Mouse (Mus musculus) heart, embryonic 16.5 days (tissue): ENCODE results near the gene Gm20388. TPM values are rescaled to one million over a fixed set of nuclear protein-coding genes. Genes with fewer than 3 reads are reported as not detected.
A peak's percentile ranks its signal among the peaks of the same experiment; 100 is the strongest.

Experiments
- ATAC-seq: fragments of 200-750 bp; cut with Nextera tagmentation; replicated peaks from 2 replicates; pipeline ENCODE4 v1.8.0; 2017; ENCODE audit warnings: moderate number of reproducible peaks; ENCODE audit not compliant: insufficient read depth, low FRiP score; ENCODE audit errors: extremely low read depth
- H3K27ac ChIP-seq: fragments of 300-500 bp; sonication (generic); 2 replicates; pipeline ENCODE4 v1.5.1; 2014; ENCODE audit warnings: mild to moderate bottlenecking, low read length, control low read depth, moderate library complexity
- H3K27me3 ChIP-seq: fragments of 300-500 bp; sonication (generic); 2 replicates; pipeline ENCODE4 v1.6.1; 2014; ENCODE audit warnings: low read length, mixed read lengths; ENCODE audit not compliant: control insufficient read depth, insufficient read depth
- H3K36me3 ChIP-seq: fragments of 300-500 bp; sonication (generic); 2 replicates; pipeline ENCODE4 v1.6.1; 2014; ENCODE audit not compliant: control insufficient read depth, insufficient read depth
- H3K4me1 ChIP-seq: fragments of 300-500 bp; sonication (generic); 2 replicates; pipeline ENCODE4 v1.6.1; 2014; ENCODE audit warnings: low read length, mixed read lengths; ENCODE audit not compliant: control insufficient read depth, insufficient read depth
- H3K4me2 ChIP-seq: fragments of 300-500 bp; sonication (generic); 2 replicates; pipeline ENCODE4 v1.6.1; 2014; ENCODE audit warnings: low read depth, mild to moderate bottlenecking, control low read depth, low read length
- H3K4me3 ChIP-seq: fragments of 300-500 bp; sonication (generic); 2 replicates; pipeline ENCODE4 v1.5.1; 2014; ENCODE audit warnings: mild to moderate bottlenecking, control low read depth, low read length
- H3K9ac ChIP-seq: fragments of 300-500 bp; sonication (generic); 2 replicates; pipeline ENCODE4 v1.6.1; 2014; ENCODE audit warnings: low read length, control low read depth
- H3K9me3 ChIP-seq: fragments of 300-500 bp; sonication (generic); replicated peaks from 2 replicates; pipeline ENCODE4 v1.6.1; 2016; ENCODE audit warnings: low read length; ENCODE audit not compliant: control insufficient read depth
- WGBS: fragments of 180-500 bp; shearing (Covaris S2); extraction: QIAGEN DNeasy Blood & Tissue Kit; methylation state at CpG from one replicate; pipeline ENCODE4 v1.1.7; 2014; 5-methylcytosine and 5-hydroxymethylcytosine counted together
- polyA plus RNA-seq: library from polyadenylated mRNA; unstranded; fragments of >200 nt; fragmentation: Nextera tagmentation; extraction: Ambion mirVana; gene quantifications from 2 replicates; pipeline ENCODE4 v1.2.1, GENCODE M21; 2015

Gene Gm20388
- polyA plus RNA-seq, 1 experiment from 2014 or later, result 4.5 TPM

DNA sequence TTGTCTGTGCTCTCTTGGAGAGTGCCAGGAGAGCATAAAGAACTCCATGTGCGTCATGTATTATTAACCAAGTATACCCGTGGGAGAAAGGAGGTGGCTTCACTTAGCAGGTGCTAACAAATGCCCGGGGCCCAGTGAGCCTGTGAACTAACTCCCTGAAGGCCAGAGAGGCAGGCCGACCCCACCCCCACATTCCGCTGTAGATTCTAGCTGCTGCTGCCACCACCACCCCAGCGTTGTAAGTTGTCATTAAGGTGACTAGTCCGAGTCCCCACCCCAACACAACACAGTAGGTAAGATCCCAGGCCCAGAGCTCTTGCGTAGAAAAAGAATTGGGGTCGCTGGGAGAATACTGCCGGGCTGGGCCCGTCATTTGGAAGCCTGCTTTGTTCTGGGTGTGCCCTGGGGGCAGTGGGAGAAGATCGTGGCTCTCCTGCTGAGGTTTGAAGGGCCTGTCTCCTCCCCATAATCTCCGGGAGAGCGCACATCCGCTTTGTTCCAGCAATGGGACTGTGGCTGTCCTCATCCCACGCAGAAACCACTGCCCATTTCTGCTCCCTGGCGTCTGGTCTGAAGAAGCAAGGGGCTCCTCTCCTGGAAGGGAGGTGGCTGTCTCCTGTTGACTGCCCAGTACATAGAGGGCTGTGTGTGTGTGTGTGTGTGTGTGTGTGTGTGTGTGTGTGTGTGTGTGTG is 1214.1 kb downstream of the Gm20388 start:
- Histone ChIP-seq H3K36me3 (no peaks in the 10 kb centered on the region), H3K4me3 (no peak overlapping the region; the same call in 1 of the 2 replicates), H3K9ac (no peak overlapping the region), H3K4me1 (peaks cover 8% of the 10 kb centered on the region; the same call in 1 of the 2 replicates), H3K4me2 (peak overlapping the region; percentile 65), H3K9me3 (no peaks in the 10 kb centered on the region), H3K27me3 (peaks cover 93% of the 10 kb centered on the region), H3K27ac (peak overlapping the region; percentile 70)
- ATAC-seq, result peak; percentile 15; the same call in 1 of the 2 replicates
- 8% methylated on average over 17 of the region's 17 CpGs for WGBS

DNA sequence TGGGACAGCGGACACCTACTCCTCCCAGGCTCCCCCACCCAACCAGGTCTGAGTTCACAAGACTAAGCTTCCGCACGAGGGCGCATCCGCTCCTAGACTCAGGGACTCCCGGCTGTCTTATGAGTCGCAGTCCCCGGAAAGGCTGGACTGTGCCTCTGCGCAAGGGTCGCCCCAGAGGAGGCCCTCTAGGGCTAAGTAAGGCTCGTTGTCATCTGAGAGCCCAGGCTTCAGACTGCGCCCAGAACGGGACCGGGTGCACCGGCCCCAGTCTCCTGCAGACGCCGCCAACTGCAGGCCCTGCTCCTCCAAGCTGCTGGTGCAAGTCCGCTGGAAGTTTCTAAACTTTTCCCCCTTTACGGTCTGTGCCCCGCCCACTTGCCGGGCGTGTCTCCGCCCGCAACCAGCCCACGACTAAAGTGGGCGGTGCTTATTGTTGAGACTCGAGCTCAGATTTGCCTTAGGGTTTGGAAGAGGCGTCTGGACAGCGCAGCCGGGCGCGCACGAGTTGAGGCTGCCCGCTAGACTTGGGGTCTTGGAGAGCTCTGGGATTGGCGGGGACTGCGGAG is 1214.8 kb downstream of the Gm20388 start:
- Histone ChIP-seq H3K4me2 (peak overlapping the region; percentile 65), H3K9ac (peak overlapping the region; percentile 59), H3K36me3 (no peaks in the 10 kb centered on the region), H3K9me3 (no peaks in the 10 kb centered on the region), H3K27ac (peak overlapping the region; percentile 70), H3K4me1 (peaks cover 8% of the 10 kb centered on the region; the same call in 1 of the 2 replicates), H3K4me3 (peak overlapping the region; percentile 46), H3K27me3 (peaks cover 93% of the 10 kb centered on the region)
- peak; percentile 80 for ATAC-seq
- WGBS, result under 1% methylated on average over 35 of the region's 36 CpGs

DNA sequence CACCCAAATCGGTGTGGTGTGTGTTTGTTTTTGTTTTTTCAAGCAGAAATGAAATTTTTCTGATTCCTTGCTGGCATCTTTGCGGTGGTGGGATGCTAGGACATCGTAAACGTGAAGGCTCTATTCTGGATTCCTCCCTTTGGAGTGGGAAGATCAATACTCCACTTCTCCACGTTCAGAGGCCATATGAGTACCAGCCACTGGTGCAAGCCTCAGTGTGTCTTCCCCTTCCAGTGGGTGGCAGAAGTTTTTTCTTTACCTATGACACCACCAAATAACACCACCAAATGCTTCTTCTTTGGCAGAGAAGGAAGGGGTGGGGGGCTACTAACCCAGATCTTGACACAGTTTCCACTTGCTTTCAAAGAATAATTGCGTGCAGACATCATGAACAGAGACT is 1215.5 kb downstream of the Gm20388 start:
- 22% methylated on average over 6 of the region's 6 CpGs for WGBS
- Histone ChIP-seq H3K27ac (no peak overlapping the region), H3K9ac (no peak overlapping the region), H3K4me1 (peaks cover 8% of the 10 kb centered on the region; the same call in 1 of the 2 replicates), H3K36me3 (no peaks in the 10 kb centered on the region), H3K4me2 (peak overlapping the region; percentile 65; the same call in 1 of the 2 replicates), H3K9me3 (no peaks in the 10 kb centered on the region), H3K4me3 (peak overlapping the region; percentile 46; the same call in 1 of the 2 replicates), H3K27me3 (peaks cover 93% of the 10 kb centered on the region)
- no peak for ATAC-seq

DNA sequence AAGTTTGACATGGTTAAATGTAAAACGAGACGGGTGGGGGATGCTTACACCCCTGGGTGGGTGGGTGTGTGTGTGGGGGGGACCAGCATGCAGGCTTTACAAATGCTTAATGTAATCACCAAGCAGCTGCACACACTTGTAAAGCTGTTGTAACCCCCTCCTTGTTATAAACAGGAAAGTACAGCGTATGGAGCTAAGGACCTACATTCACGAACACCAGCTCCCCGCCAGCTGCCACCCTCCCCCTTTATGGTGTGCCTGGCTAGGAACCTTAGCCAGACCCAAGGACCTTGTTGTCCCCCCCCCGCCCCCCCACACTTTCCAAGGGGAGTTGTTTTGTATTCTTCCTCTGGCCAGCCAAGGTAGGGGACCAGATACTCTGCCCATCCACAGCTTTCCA is 1216.1 kb downstream of the Gm20388 start:
- Histone ChIP-seq H3K27me3 (peaks cover 89% of the 10 kb centered on the region), H3K4me2 (no peak overlapping the region), H3K36me3 (no peaks in the 10 kb centered on the region), H3K4me1 (peaks cover 8% of the 10 kb centered on the region; the same call in 1 of the 2 replicates), H3K9ac (no peak overlapping the region), H3K27ac (no peak overlapping the region), H3K4me3 (no peak overlapping the region), H3K9me3 (no peaks in the 10 kb centered on the region)
- WGBS, result 21% methylated on average over 6 of the region's 6 CpGs
- ATAC-seq, result no peak

DNA sequence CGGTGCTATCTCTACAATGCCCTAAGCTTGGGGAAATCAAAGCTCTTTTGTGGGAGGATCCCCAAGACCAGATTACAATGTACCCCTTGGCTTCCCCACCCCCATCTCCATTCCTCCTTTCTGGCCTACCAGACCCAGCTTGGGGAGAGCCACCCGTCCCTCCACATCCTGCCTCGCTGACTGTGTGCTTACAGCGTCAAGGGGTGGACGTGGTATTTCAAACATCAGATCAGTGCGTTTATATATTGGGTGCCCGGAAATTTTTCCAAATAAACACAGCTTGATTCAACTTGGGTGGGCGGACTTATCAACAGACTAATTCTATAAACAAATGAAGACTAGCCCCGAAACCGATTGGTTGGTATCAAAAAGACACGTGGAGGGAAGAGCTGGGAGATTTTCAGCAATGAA is 1216.7 kb downstream of the Gm20388 start:
- no peak overlapping the region for H3K9ac ChIP-seq
- H3K36me3 ChIP-seq, result no peaks in the 10 kb centered on the region
- 18% methylated on average over 11 of the region's 11 CpGs for WGBS
- no peaks in the 10 kb centered on the region for H3K9me3 ChIP-seq
- ATAC-seq, result no peak
- H3K27me3 ChIP-seq, result peaks cover 87% of the 10 kb centered on the region
- peaks cover 8% of the 10 kb centered on the region; the same call in 1 of the 2 replicates for H3K4me1 ChIP-seq
- no peak overlapping the region for H3K4me2 ChIP-seq
- no peak overlapping the region for H3K27ac ChIP-seq
- no peak overlapping the region for H3K4me3 ChIP-seq

DNA sequence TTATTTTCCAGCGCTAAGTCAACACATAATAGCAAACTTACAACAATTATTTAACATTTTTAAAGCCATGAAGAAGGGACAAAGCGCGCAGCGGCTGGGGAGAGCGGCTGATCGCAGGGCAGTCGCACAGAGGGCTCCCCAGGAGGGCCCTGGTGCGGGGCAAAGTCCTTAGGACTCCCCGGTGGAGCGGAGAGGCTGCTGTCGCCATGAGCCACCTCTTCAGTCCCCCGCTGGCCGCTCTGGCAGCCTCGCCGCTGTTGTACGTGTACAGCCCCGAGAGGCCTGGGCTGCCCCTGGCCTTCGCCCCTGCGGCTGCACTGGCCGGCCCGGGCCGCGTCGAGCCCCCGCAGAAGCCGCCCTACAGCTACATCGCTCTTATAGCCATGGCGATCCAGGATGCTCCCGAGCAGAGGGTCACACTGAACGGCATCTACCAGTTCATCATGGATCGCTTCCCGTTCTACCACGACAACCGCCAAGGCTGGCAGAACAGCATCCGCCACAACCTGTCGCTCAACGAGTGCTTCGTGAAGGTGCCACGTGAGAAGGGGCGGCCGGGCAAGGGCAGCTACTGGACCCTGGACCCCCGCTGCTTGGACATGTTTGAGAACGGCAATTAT is 1217.2 kb downstream of the Gm20388 start, which contains the start of gene Foxl1:
Foxl1 (plus strand) TSS at position 185 of the 620 bp plus-strand sequence.
- H3K4me2 ChIP-seq, result peak within 1 kb of the TSS; percentile 54
- no peak for ATAC-seq
- H3K27me3 ChIP-seq, result peaks cover 81% of the 10 kb centered on the region
- H3K9ac ChIP-seq, result 0 out of 2 replicates have a peak within 1 kb of the TSS, but pooled peaks have one; percentile 45
- H3K4me3 ChIP-seq, result peak within 1 kb of the TSS; percentile 33
- peaks cover 8% of the 10 kb centered on the region; the same call in 1 of the 2 replicates for H3K4me1 ChIP-seq
- H3K27ac ChIP-seq, result no peak within 1 kb of the TSS
- no peaks in the 10 kb centered on the region for H3K9me3 ChIP-seq
- no peaks in the 10 kb centered on the region for H3K36me3 ChIP-seq
- WGBS, result 10% methylated on average over 42 of the region's 43 CpGs

DNA sequence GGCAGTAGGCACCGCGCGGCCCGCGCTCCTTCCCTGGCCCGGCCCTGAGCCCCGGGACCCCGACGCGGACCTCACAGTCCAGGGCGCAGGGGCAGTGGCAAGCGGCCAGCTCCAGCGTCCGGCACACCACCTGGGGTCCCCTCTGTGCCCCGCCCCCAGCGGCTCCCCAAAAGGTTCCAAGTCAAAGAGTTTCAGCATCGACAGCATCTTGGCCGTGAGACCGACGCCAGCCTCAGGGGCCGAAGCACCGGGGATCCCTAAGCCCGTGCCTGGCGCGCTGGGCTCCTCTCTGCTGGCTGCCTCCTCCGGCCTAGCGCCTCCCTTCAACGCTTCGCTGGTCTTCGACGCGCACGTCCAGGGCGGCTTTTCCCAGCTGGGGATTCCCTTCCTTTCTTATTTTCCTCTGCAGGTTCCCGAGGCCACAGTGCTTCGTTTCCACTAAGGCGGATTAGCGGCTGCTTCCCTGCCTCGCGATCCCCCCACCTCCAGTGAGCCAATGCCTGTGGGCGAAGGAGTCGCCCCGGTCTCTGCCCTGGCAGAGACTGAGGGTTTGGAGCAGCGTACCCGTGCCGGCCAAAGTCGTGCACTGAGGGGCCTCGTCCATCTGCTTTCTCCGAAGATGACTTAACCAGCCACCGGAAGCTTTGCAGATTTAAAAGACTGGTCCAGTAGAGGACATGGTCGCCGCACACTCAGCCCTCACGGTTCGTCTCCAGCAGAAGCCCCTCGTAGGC is 1218.1 kb downstream of the Gm20388 start:
- no peaks in the 10 kb centered on the region for H3K36me3 ChIP-seq
- H3K27me3 ChIP-seq, result peaks cover 73% of the 10 kb centered on the region
- peak overlapping the region; percentile 54 for H3K4me2 ChIP-seq
- 0 out of 2 replicates have a peak overlapping the region, but pooled peaks have one; percentile 36 for H3K9ac ChIP-seq
- no peak overlapping the region for H3K27ac ChIP-seq
- no peak for ATAC-seq
- H3K9me3 ChIP-seq, result no peaks in the 10 kb centered on the region
- peaks cover 8% of the 10 kb centered on the region; the same call in 1 of the 2 replicates for H3K4me1 ChIP-seq
- H3K4me3 ChIP-seq, result peak overlapping the region; percentile 33
- 9% methylated on average over 55 of the region's 55 CpGs for WGBS

DNA sequence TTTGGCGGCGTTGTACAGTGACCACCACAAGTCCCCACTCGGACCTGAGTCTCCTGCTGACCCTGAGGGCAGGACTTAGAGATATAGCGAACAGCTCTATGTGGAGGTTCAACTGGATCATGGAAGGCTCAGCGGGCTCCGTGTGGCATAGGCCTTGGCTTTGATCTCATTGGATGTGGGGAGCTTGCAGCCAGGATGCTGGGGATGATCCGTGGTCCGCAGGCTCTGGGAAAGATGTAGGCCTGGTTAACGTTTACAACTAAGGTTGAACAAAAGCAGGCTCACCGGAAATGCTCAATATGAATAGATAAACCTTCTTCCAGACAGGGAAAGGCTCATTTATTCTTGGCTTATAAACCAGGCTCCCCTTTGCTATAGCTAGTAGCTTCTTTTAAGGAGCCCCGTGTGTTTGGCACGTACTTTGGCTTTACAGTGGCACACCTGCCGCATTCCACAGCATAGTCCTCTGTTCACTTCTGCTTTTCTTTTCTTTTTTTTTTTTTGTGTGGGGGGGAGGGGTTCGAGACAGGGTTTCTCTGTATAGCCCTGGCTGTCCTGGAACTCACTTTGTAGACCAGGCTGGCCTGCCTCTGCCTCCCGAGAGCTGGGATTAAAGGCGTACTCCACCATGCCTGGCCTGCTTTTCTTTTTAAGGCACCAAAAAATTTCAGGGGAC is 1218.8 kb downstream of the Gm20388 start:
- ATAC-seq, result no peak
- WGBS, result 38% methylated on average over 15 of the region's 16 CpGs
- H3K4me3 ChIP-seq, result peak overlapping the region; percentile 33; the same call in 1 of the 2 replicates
- H3K9ac ChIP-seq, result no peak overlapping the region
- no peaks in the 10 kb centered on the region for H3K36me3 ChIP-seq
- H3K9me3 ChIP-seq, result no peaks in the 10 kb centered on the region
- no peak overlapping the region for H3K27ac ChIP-seq
- H3K4me2 ChIP-seq, result peak overlapping the region; percentile 54; the same call in 1 of the 2 replicates
- peaks cover 67% of the 10 kb centered on the region for H3K27me3 ChIP-seq
- H3K4me1 ChIP-seq, result peaks cover 8% of the 10 kb centered on the region; the same call in 1 of the 2 replicates
